Mouse (Mus musculus) neural tube, embryonic 12.5 days (tissue): ENCODE data around the gene Nfkbil1. TPM values are rescaled to one million over a fixed set of nuclear protein-coding genes. Genes with fewer than 3 reads are reported as not detected.
A peak's percentile ranks its signal among the peaks of the same experiment; 100 is the strongest.

Experiments used
- ATAC-seq: fragments of 200-750 bp; cut with Nextera tagmentation; 2 replicates; pipeline ENCODE4 v1.8.0; 2017; ENCODE audit warnings: low read depth, mild to moderate bottlenecking, moderate TSS enrichment, moderate library complexity; ENCODE audit not compliant: low FRiP score
- H3K27ac ChIP-seq: fragments of 300-500 bp; sonication (generic); 2 replicates; pipeline ENCODE4 v1.5.1; 2016
- H3K27me3 ChIP-seq: fragments of 300-500 bp; sonication (generic); replicated peaks from 2 replicates; pipeline ENCODE4 v1.6.1; 2016; ENCODE audit warnings: mild to moderate bottlenecking
- H3K36me3 ChIP-seq: fragments of 300-500 bp; sonication (generic); 2 replicates; pipeline ENCODE4 v1.6.1; 2016; ENCODE audit warnings: mild to moderate bottlenecking
- H3K4me1 ChIP-seq: fragments of 300-500 bp; sonication (generic); 2 replicates; pipeline ENCODE4 v1.6.1; 2016
- H3K4me2 ChIP-seq: fragments of 300-500 bp; sonication (generic); replicated peaks from 2 replicates; pipeline ENCODE4 v1.6.1; 2016; ENCODE audit warnings: mild to moderate bottlenecking
- H3K4me3 ChIP-seq: fragments of 300-500 bp; sonication (generic); 2 replicates; pipeline ENCODE4 v1.5.1; 2016
- H3K9ac ChIP-seq: fragments of 300-500 bp; sonication (generic); 2 replicates; pipeline ENCODE4 v1.6.1; 2016; ENCODE audit warnings: mild to moderate bottlenecking
- H3K9me3 ChIP-seq: fragments of 300-500 bp; sonication (generic); 2 replicates; pipeline ENCODE4 v1.6.1; 2016; ENCODE audit warnings: mild to moderate bottlenecking
- WGBS: fragments of 180-500 bp; shearing (Covaris S2); methylation state at CpG from one replicate; pipeline ENCODE4 v1.1.7; 2016; 5-methylcytosine and 5-hydroxymethylcytosine counted together
- polyA plus RNA-seq: library from polyadenylated mRNA; unstranded; fragments of >200 nt; fragmentation: Nextera tagmentation; extraction: Ambion mirVana; gene quantifications from 2 replicates; pipeline ENCODE4 v1.2.1, GENCODE M21; 2016

Gene Nfkbil1
- polyA plus RNA-seq, 1 experiment from 2014 or later = 10.6 TPM

- Histone ChIP-seq H3K27me3 (peaks cover 11% of the 10 kb centered on the region; the same call in 1 of the 2 replicates), H3K9ac (peak within 1 kb of the TSS; percentile 62), H3K9me3 (no peaks in the 10 kb centered on the region), H3K27ac (no peak within 1 kb of the TSS), H3K4me1 (0 out of 2 replicates have a peak, but pooled peaks cover 7% of the 10 kb centered on the region), H3K4me2 (peak within 1 kb of the TSS; percentile 96), H3K4me3 (peak within 1 kb of the TSS; percentile 60), H3K36me3 (no peaks in the 10 kb centered on the region)
- 1% methylated on average over 73 of the region's 73 CpGs for WGBS
- ATAC-seq = peak; percentile 90
Measured at GRCm38 (mm10) chr17:35262664-35263522, 27.3 kb upstream of the Nfkbil1 start, which contains the start of gene H2-D1. Gene H2-D1 (plus strand): TSS chr17:35262730.

DNA sequence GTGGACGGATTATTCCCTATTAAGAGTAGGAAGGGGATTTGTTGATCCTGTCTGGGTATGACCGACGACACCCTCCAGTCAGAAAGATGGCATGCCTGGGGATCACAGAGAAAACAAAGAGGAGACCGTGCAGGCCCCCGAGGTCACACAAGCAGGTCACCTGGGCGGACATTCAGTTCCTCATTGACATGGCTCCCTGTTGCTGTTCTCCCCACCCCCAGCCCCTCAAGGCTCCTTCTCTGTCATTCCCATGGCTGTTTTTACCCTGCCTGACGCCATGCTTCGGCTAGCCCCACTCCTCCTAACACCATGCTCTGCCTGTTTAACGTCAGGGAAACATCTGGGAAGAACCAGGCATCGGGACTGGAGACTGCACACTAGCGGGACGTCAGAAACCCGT lies 26.1 kb upstream of the Nfkbil1 start:
- Histone ChIP-seq H3K9me3 (no peaks in the 10 kb centered on the region), H3K36me3 (no peaks in the 10 kb centered on the region), H3K27me3 (peaks cover 11% of the 10 kb centered on the region; the same call in 1 of the 2 replicates), H3K4me2 (no peak overlapping the region), H3K27ac (no peak overlapping the region), H3K4me3 (no peak overlapping the region), H3K4me1 (0 out of 2 replicates have a peak, but pooled peaks cover 7% of the 10 kb centered on the region), H3K9ac (no peak overlapping the region)
- ATAC-seq = no peak
- WGBS = 77% methylated on average over 13 of the region's 13 CpGs

DNA sequence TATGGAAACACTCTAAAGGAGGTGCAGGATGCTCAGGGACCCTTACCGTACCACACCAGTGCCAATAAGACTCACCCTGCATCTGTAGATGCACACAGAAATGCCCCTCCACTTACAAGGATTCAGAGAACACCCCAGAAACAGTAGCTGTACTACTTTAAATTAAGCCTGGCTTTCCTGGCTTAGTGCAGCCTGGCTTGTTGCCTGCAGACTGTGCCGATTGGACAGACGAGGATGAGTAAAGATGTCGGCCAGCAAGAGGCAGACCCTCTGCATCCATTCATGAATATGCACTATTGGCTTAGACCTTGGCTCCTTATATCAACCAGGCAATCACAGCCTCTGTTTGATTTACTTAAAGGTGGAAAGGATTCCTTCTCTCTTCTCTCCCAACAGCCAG lies 24.0 kb upstream of the Nfkbil1 start:
- no peaks in the 10 kb centered on the region for H3K9me3 ChIP-seq
- H3K4me3 ChIP-seq = no peak overlapping the region
- H3K4me1 ChIP-seq = 0 out of 2 replicates have a peak, but pooled peaks cover 7% of the 10 kb centered on the region
- H3K9ac ChIP-seq = no peak overlapping the region
- 91% methylated on average over 4 of the region's 4 CpGs for WGBS
- H3K4me2 ChIP-seq = no peak overlapping the region
- H3K27me3 ChIP-seq = peaks cover 7% of the 10 kb centered on the region; the same call in 1 of the 2 replicates
- ATAC-seq = no peak
- no peaks in the 10 kb centered on the region for H3K36me3 ChIP-seq
- no peak overlapping the region for H3K27ac ChIP-seq

DNA sequence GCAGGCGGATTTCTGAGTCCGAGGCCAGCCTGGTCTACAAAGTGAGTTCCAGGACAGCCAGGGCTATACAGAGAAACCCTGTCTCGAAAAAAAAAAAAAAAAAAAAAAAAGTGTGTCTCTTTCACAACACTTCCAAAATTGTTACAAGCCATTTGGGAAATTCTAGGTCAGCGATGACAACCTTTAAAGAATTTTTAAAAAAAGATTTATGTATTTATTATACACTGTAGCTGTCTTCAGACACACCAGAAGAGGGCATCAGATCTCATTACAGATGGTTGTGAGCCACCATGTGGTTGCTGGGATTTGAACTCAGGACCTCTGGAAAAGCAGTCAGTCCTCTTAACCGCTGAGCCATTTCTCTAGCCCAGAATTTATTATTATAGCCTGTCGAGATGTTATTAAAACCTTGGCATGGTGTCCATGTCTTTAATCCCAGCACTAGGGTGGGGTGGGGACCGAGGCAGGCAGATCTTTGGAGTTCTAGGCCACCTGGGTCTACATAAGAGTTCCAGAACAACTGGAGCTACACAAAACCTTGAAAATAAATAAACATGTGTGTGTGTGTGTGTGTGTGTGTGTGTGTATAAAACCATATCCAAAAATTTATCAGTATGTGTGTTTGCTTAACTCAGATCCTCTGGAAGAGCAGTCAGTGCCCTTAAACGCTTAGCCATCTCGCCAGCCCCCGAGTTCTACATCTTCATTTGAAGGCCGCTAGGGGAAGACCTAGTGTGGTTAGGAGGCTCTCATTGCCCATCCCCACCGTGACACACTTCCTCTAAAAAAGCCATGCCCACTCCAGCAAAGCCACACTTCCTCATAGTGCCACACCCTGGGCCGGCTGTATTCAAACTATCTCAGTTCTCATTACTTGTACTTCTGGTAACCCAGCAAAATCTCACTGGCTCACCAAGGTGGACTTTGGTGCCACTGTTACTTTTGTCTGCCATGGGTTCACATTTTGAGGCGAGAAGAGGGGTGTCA lies 23.2 kb upstream of the Nfkbil1 start:
- Histone ChIP-seq H3K27ac (no peak overlapping the region), H3K27me3 (0 out of 2 replicates have a peak, but pooled peaks cover 4% of the 10 kb centered on the region), H3K9me3 (no peaks in the 10 kb centered on the region), H3K4me2 (no peak overlapping the region), H3K4me3 (no peak overlapping the region), H3K9ac (no peak overlapping the region), H3K36me3 (peaks cover 8% of the 10 kb centered on the region), H3K4me1 (0 out of 2 replicates have a peak, but pooled peaks cover 4% of the 10 kb centered on the region)
- 68% methylated on average over 14 of the region's 14 CpGs for WGBS
- ATAC-seq = no peak

DNA sequence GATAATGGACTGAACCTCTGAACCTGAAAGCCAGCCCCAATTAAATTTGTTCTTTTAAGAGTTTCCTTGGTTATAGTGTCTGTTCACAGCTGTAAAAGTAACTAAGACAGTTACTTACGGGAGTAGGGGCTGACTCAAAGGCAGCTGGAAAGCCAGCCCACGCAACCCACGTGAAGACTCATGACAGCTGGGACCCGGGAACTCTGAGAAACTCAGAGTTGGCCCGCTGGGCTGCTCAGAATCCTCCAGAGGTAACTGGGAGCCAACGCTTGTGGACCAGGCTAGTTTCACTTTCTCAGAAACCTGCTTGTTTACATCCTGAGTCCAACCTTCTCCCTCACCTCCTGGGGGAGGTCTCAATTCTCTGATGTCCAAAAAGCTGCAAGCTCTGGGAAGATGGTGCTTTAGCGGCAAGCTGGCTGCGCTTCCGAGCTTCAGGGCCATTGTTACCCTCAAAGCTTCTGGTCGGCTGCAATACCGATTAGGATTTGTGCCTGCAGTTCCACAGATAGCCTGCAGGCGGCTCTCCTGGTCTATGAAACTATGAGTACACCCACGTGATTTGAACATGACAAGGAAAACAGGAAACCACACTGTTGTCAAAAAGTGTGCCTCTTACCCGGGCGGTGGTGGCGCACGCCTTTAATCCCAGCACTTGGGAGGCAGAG lies 22.4 kb upstream of the Nfkbil1 start:
- 13% methylated on average over 17 of the region's 17 CpGs for WGBS
- no peaks in the 10 kb centered on the region for H3K9me3 ChIP-seq
- H3K4me2 ChIP-seq = peak overlapping the region; percentile 48
- H3K36me3 ChIP-seq = peaks cover 16% of the 10 kb centered on the region
- H3K27me3 ChIP-seq = no peaks in the 10 kb centered on the region
- H3K27ac ChIP-seq = no peak overlapping the region
- H3K9ac ChIP-seq = 0 out of 2 replicates have a peak overlapping the region, but pooled peaks have one; percentile 9
- H3K4me3 ChIP-seq = no peak overlapping the region
- ATAC-seq = no peak
- H3K4me1 ChIP-seq = no peaks in the 10 kb centered on the region

DNA sequence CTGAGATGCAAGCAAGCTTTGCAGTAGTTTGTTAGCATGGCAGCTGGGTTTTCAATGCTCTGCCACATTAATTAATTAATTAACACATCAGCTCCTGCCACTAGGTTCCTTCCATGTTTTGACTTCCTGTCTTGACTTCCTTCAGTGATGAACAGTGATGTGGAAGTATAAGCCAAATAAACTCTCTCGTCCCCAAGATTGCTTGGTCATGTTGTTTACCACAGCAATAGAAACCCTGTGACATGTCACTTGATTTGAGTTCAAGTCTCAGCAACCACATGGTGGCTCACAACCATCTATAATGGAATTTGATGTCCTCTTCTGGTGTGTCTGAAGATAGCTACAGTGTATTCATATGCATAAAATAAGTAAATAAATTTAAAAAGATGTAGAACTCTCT lies 21.8 kb upstream of the Nfkbil1 start:
- Histone ChIP-seq H3K9ac (no peak overlapping the region), H3K9me3 (no peaks in the 10 kb centered on the region), H3K4me3 (no peak overlapping the region), H3K4me2 (peak overlapping the region; percentile 48), H3K36me3 (peaks cover 22% of the 10 kb centered on the region), H3K27me3 (no peaks in the 10 kb centered on the region), H3K27ac (no peak overlapping the region), H3K4me1 (no peaks in the 10 kb centered on the region)
- no peak for ATAC-seq
- WGBS = 80% methylated on average over 1 of the region's 1 CpGs

GRCm38 (mm10) chr17:35255704-35256103 lies 20.1 kb upstream of the Nfkbil1 start:
- Histone ChIP-seq H3K4me2 (no peak overlapping the region), H3K27ac (no peak overlapping the region), H3K9me3 (no peaks in the 10 kb centered on the region), H3K27me3 (no peaks in the 10 kb centered on the region), H3K36me3 (peaks cover 37% of the 10 kb centered on the region), H3K4me1 (no peaks in the 10 kb centered on the region), H3K4me3 (no peak overlapping the region), H3K9ac (no peak overlapping the region)
- no peak for ATAC-seq
- WGBS = 57% methylated on average over 4 of the region's 4 CpGs

- H3K27ac ChIP-seq = no peak overlapping the region
- no peak overlapping the region for H3K9ac ChIP-seq
- no peak overlapping the region for H3K4me3 ChIP-seq
- WGBS = 73% methylated on average over 3 of the region's 3 CpGs
- H3K27me3 ChIP-seq = no peaks in the 10 kb centered on the region
- no peak overlapping the region for H3K4me2 ChIP-seq
- no peaks in the 10 kb centered on the region for H3K9me3 ChIP-seq
- no peak for ATAC-seq
- peaks cover 41% of the 10 kb centered on the region for H3K36me3 ChIP-seq
- H3K4me1 ChIP-seq = no peaks in the 10 kb centered on the region
Measured at GRCm38 (mm10) chr17:35255301-35255700, 19.7 kb upstream of the Nfkbil1 start.

DNA sequence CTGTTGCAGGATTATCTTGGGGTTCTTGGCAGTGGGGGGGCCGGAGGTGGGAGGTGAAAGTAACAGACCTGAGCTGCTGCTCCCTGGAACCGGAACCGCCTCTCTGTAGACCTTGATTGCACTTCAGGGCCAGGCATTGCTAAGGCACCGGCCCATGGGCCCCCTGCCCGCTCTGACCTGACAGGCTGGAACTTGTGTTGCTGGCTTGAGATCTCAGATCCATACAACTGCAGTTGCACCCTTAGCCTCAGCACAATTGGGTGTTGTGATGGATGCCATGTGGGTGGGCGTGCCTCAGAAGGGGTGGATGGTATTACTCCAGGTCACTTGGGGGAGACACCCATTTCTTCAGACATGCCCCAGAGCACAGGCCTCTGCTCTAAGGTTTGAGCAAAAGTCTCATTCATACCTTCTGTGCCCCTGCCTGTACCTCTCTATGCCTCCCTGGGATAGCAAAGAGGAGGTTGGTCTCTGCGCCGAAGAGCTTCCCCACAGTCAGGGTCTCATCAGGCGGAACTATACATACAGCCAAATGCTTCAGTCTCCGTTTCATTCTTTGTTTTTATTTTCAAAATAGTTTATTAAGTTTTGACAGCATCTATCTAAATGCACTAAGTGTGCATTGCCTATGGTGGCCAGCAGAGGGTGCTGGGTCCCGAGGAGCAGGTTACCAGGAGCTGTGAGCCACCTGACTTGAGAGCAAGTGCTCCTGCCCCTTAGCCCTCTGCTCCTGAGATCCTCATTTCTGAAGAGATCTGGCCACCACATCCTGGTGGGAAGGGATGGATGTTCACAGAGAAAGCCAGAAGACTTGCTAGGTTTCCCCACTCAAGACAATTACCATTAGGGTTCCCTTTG lies 18.9 kb upstream of the Nfkbil1 start:
- peak; percentile 22 for ATAC-seq
- Histone ChIP-seq H3K27ac (no peak overlapping the region), H3K36me3 (peaks cover 49% of the 10 kb centered on the region), H3K4me2 (no peak overlapping the region), H3K4me1 (no peaks in the 10 kb centered on the region), H3K9ac (no peak overlapping the region), H3K9me3 (no peaks in the 10 kb centered on the region), H3K4me3 (no peak overlapping the region), H3K27me3 (no peaks in the 10 kb centered on the region)
- WGBS = 55% methylated on average over 11 of the region's 11 CpGs

DNA sequence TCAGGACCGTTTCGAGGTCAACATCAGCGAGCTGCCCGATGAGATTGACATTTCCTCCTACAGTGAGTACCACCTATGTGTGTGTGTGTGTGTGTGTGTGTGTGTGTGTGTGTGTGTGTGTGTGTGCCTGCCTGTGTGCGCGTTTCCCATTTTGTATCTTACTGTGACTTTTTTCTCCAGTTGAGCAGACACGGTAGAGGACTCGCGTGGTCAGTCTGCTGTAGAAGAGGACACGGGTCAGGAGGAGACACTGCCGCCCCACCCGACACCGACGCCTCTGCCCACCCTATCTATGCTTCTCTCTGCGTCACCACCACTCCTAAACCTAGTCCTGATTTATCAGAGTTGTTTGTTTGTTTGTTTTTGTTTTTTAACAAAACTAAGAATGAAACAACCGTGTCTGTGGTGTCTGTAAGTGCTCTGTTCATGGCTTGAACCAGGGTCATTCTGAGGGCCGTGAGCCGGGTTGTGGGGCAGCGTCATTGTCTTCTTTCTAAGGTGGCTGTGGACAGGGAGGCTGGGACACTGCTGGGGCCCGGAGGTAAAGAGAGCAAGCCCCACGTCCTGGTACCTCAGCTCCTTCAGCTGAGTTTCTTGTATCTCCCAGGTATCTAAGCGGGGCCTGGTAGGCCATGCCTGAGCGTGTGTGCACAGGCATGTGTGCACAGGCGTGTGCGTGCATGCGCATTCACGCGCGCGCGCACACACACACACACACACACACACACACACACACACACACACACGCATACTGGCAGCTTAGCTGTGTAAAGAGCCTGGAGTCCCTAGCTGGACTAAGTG lies 17.9 kb upstream of the Nfkbil1 start:
- Histone ChIP-seq H3K4me3 (no peak overlapping the region), H3K9me3 (no peaks in the 10 kb centered on the region), H3K27me3 (no peaks in the 10 kb centered on the region), H3K4me1 (no peaks in the 10 kb centered on the region), H3K4me2 (no peak overlapping the region), H3K27ac (no peak overlapping the region), H3K36me3 (peaks cover 59% of the 10 kb centered on the region), H3K9ac (no peak overlapping the region)
- ATAC-seq = 0 out of 2 replicates have a peak, but pooled peaks have one; percentile 5
- 89% methylated on average over 32 of the region's 32 CpGs for WGBS
